Mouse (Mus musculus): ENCODE measurements around the gene Rhbdf1.

GRCm38 (mm10) chr11:32268952-32269351, 46.9 kb upstream of the Rhbdf1 start:
- TF ChIP-seq CTCF (IDR thresholded peaks at IDR 0.05; ENCODE audit: low read depth, low read length) = no peak
- no peak for TF ChIP-seq POLR2A (IDR thresholded peaks at IDR 0.05; ENCODE audit: borderline replicate concordance, low read depth, low read length)

Measured in bone marrow macrophage, adult 2 months (primary cell).